Mouse (Mus musculus) testis, adult 2 months (tissue): ENCODE data around the gene St7.

Source experiments
- CTCF ChIP-seq: fragments of 200-500 bp; IDR thresholded peaks from 2 replicates; pipeline ENCODE4 v1.5.1; 2012; ENCODE audit warnings: low read depth, mild to moderate bottlenecking, inconsistent platforms, low read length, moderate library complexity; ENCODE audit not compliant: control insufficient read depth, insufficient read depth, insufficient replicate concordance
- POLR2A ChIP-seq: fragments of 200-500 bp; IDR thresholded peaks from 2 replicates; pipeline ENCODE4 v1.6.1; 2012; ENCODE audit warnings: low read depth, mild to moderate bottlenecking, inconsistent platforms, low read length, moderate library complexity; ENCODE audit not compliant: control insufficient read depth

- TF ChIP-seq CTCF (no peak), POLR2A (no peak)
Measured at GRCm38 (mm10) chr6:17769972-17770644, 77.4 kb downstream of the St7 start.
